Mouse (Mus musculus): ENCODE data around the gene Tmprss11f. TPM values are rescaled to one million over a fixed set of nuclear protein-coding genes. Genes with fewer than 3 reads are reported as not detected.
"Not testable (repeated sequence)": the region's sequence is repeated elsewhere in the genome, so short reads cannot be mapped to it uniquely, and the experiment has no call there.

Tmprss11f gene
- 0.63 and 0.73 TPM in 2 replicates for polyA plus RNA-seq (2012; rRNA removed)

- DNase-seq (ENCODE audit: low spot score), result no peak
These were observed at the start of gene Tmprss11f for GRCm38 (mm10) chr5:86632324-86632723. TSS of gene Tmprss11f (minus strand) at chr5:86632424.

GRCm38 (mm10) chr5:86676262-86676661, 44.0 kb upstream of the Tmprss11f start, which contains the start of gene Tmprss11b:
TSS of gene Tmprss11b (minus strand) at chr5:86676362.
- no peak for DNase-seq (ENCODE audit: low spot score)

GRCm38 (mm10) chr5:86649185-86649584, 17.0 kb upstream of the Tmprss11f start:
- not testable (repeated sequence) for DNase-seq (ENCODE audit: low spot score)

- no peak for DNase-seq (ENCODE audit: low spot score)
These were observed 8.6 kb upstream of the Tmprss11f start for GRCm38 (mm10) chr5:86640795-86641194.

GRCm38 (mm10) chr5:86630700-86631099, 1.5 kb downstream of the Tmprss11f start:
- DNase-seq (ENCODE audit: low spot score), result no peak

GRCm38 (mm10) chr5:86621778-86622177, 10.4 kb downstream of the Tmprss11f start:
- DNase-seq (ENCODE audit: low spot score), result no peak

GRCm38 (mm10) chr5:86585896-86586295, 46.3 kb downstream of the Tmprss11f start:
- DNase-seq (ENCODE audit: low spot score), result no peak

GRCm38 (mm10) chr5:86582618-86583017, 49.6 kb downstream of the Tmprss11f start:
- no peak for DNase-seq (ENCODE audit: low spot score)

GRCm38 (mm10) chr5:86581998-86582397, 50.2 kb downstream of the Tmprss11f start:
- DNase-seq (ENCODE audit: low spot score), result no peak

GRCm38 (mm10) chr5:86578761-86579160, 53.5 kb downstream of the Tmprss11f start:
- DNase-seq (ENCODE audit: low spot score), result not testable (repeated sequence)

- DNase-seq (ENCODE audit: low spot score), result no peak
These were observed 85.5 kb downstream of the Tmprss11f start for GRCm38 (mm10) chr5:86546693-86547092.

GRCm38 (mm10) chr5:86540601-86541000, 91.6 kb downstream of the Tmprss11f start:
- DNase-seq (ENCODE audit: low spot score), result no peak

GRCm38 (mm10) chr5:86528725-86529124, 103.5 kb downstream of the Tmprss11f start:
- DNase-seq (ENCODE audit: low spot score), result no peak

GRCm38 (mm10) chr5:86518500-86518899, 113.7 kb downstream of the Tmprss11f start, which contains the start of gene Tmprss11g:
TSS of gene Tmprss11g (minus strand) at chr5:86518600.
- DNase-seq (ENCODE audit: low spot score), result no peak

- no peak for DNase-seq (ENCODE audit: low spot score)
These were observed 120.7 kb downstream of the Tmprss11f start for GRCm38 (mm10) chr5:86511538-86511937.

GRCm38 (mm10) chr5:86493453-86493852, 138.8 kb downstream of the Tmprss11f start:
- no peak for DNase-seq (ENCODE audit: low spot score)

GRCm38 (mm10) chr5:86482562-86482961, 149.7 kb downstream of the Tmprss11f start:
- no peak for DNase-seq (ENCODE audit: low spot score)

GRCm38 (mm10) chr5:86482031-86482430, 150.2 kb downstream of the Tmprss11f start:
- no peak for DNase-seq (ENCODE audit: low spot score)

- no peak for DNase-seq (ENCODE audit: low spot score)
These were observed 158.4 kb downstream of the Tmprss11f start for GRCm38 (mm10) chr5:86473859-86474258.

Other genes with a start within 250 kb of the Tmprss11f start
- 1.6 and 1.7 TPM in 2 replicates for gene Tmprss11a, start 163.4 kb downstream of the Tmprss11f start, polyA plus RNA-seq (2012; rRNA removed)
- 0.40 TPM in 2 replicates for gene Tmprss11g, start 113.8 kb downstream of the Tmprss11f start, polyA plus RNA-seq (2012; rRNA removed)
- gene Tmprss11b, start 43.9 kb upstream of the Tmprss11f start, polyA plus RNA-seq (2012; rRNA removed), result 0.04 TPM in 1 of 2 replicates, not detected in the other
- 0.29 and 0.34 TPM in 2 replicates for gene Tmprss11e, start 113.4 kb upstream of the Tmprss11f start, polyA plus RNA-seq (2012; rRNA removed)
- 52.6 and 58.8 TPM in 2 replicates for gene Ythdc1, start 171.8 kb upstream of the Tmprss11f start, polyA plus RNA-seq (2012; rRNA removed)

All from urinary bladder, adult 2 months (tissue).